Mouse (Mus musculus) kidney, embryonic 16.5 days (tissue): ENCODE results near the gene Ctdspl. TPM values are rescaled to one million over a fixed set of nuclear protein-coding genes. Genes with fewer than 3 reads are reported as not detected.

Experiments used
- ATAC-seq: fragments of 200-750 bp; cut with Nextera tagmentation; 2 replicates; pipeline ENCODE4 v1.8.0; 2017; ENCODE audit warnings: moderate TSS enrichment; ENCODE audit not compliant: low FRiP score, low TSS enrichment
- H3K27ac ChIP-seq: fragments of 300-500 bp; sonication (generic); 2 replicates; pipeline ENCODE4 v1.5.1; 2014; ENCODE audit warnings: low read length
- H3K27me3 ChIP-seq: fragments of 300-500 bp; sonication (generic); 2 replicates; pipeline ENCODE4 v1.6.1; 2014; ENCODE audit warnings: low read length, control low read depth, mixed read lengths; ENCODE audit not compliant: insufficient read depth
- H3K36me3 ChIP-seq: fragments of 300-500 bp; sonication (generic); 2 replicates; pipeline ENCODE4 v1.6.1; 2014; ENCODE audit warnings: low read length, control low read depth, mixed read lengths; ENCODE audit not compliant: insufficient read depth
- H3K4me1 ChIP-seq: fragments of 300-500 bp; sonication (generic); 2 replicates; pipeline ENCODE4 v1.6.1; 2014; ENCODE audit warnings: low read length, control low read depth, mixed read lengths; ENCODE audit not compliant: insufficient read depth
- H3K4me2 ChIP-seq: fragments of 300-500 bp; sonication (generic); replicated peaks from 2 replicates; pipeline ENCODE4 v1.6.1; 2014; ENCODE audit warnings: low read depth, low read length
- H3K4me3 ChIP-seq: fragments of 300-500 bp; sonication (generic); 2 replicates; pipeline ENCODE4 v1.5.1; 2014; ENCODE audit warnings: mild to moderate bottlenecking, low read length
- H3K9ac ChIP-seq: fragments of 300-500 bp; sonication (generic); replicated peaks from 2 replicates; pipeline ENCODE4 v1.6.1; 2014; ENCODE audit warnings: low read length
- H3K9me3 ChIP-seq: fragments of 300-500 bp; sonication (generic); 2 replicates; pipeline ENCODE4 v1.6.1; 2016; ENCODE audit warnings: low read length, control low read depth
- WGBS: fragments of 180-500 bp; shearing (Covaris S2); extraction: QIAGEN DNeasy Blood & Tissue Kit; methylation state at CpG from one replicate; pipeline ENCODE4 v1.1.7; 2014; 5-methylcytosine and 5-hydroxymethylcytosine counted together
- polyA plus RNA-seq: library from polyadenylated mRNA; unstranded; fragments of >200 nt; fragmentation: Nextera tagmentation; extraction: Ambion mirVana; gene quantifications from 2 replicates; pipeline ENCODE4 v1.2.1, GENCODE M21; 2015

Ctdspl gene
- 27.5 and 30.7 TPM in 2 replicates for polyA plus RNA-seq

- H3K9me3 ChIP-seq, result no peaks in the 10 kb centered on the region
- WGBS, result under 1% methylated on average over 41 of the region's 73 CpGs
- H3K27ac ChIP-seq, result peak within 1 kb of the TSS; percentile 91
- peaks cover 43% of the 10 kb centered on the region for H3K4me1 ChIP-seq
- H3K27me3 ChIP-seq, result no peaks in the 10 kb centered on the region
- peak within 1 kb of the TSS; percentile 85 for H3K4me2 ChIP-seq
- ATAC-seq, result peak; percentile 41
- H3K4me3 ChIP-seq, result peak within 1 kb of the TSS; percentile 69
- H3K9ac ChIP-seq, result peak within 1 kb of the TSS; percentile 86
- H3K36me3 ChIP-seq, result no peaks in the 10 kb centered on the region
These were observed at the start of gene Ctdspl for GRCm38 (mm10) chr9:118926111-118926650. Gene Ctdspl, plus strand, starts transcription at chr9:118926453.

- ATAC-seq, result no peak
These were observed 49.4 kb upstream of the Ctdspl start for GRCm38 (mm10) chr9:118876902-118877301.

GRCm38 (mm10) chr9:118877365-118878008, 48.8 kb upstream of the Ctdspl start:
- ATAC-seq, result no peak
- Histone ChIP-seq H3K4me3 (no peak overlapping the region), H3K4me1 (peaks cover 25% of the 10 kb centered on the region), H3K27ac (peak overlapping the region; percentile 75), H3K36me3 (peaks cover 31% of the 10 kb centered on the region), H3K4me2 (no peak overlapping the region), H3K27me3 (no peaks in the 10 kb centered on the region), H3K9ac (no peak overlapping the region), H3K9me3 (0 out of 2 replicates have a peak, but pooled peaks cover 3% of the 10 kb centered on the region)
- WGBS, result 72% methylated on average over 7 of the region's 7 CpGs

More at GRCm38 (mm10) chr9:118876902-118877301, 49.4 kb upstream of the Ctdspl start:
- Histone ChIP-seq H3K36me3 (peaks cover 34% of the 10 kb centered on the region), H3K27me3 (no peaks in the 10 kb centered on the region), H3K9me3 (0 out of 2 replicates have a peak, but pooled peaks cover 3% of the 10 kb centered on the region), H3K4me2 (no peak overlapping the region), H3K4me1 (peaks cover 25% of the 10 kb centered on the region), H3K27ac (peak overlapping the region; percentile 75), H3K9ac (no peak overlapping the region), H3K4me3 (no peak overlapping the region)
- WGBS, result 81% methylated on average over 10 of the region's 10 CpGs

GRCm38 (mm10) chr9:118878596-118878995, 47.7 kb upstream of the Ctdspl start:
- no peak overlapping the region for H3K9ac ChIP-seq
- H3K27ac ChIP-seq, result no peak overlapping the region
- WGBS, result 90% methylated on average over 11 of the region's 11 CpGs
- H3K27me3 ChIP-seq, result no peaks in the 10 kb centered on the region
- no peak overlapping the region for H3K4me3 ChIP-seq
- no peak for ATAC-seq
- H3K4me1 ChIP-seq, result peaks cover 25% of the 10 kb centered on the region
- H3K4me2 ChIP-seq, result no peak overlapping the region
- 0 out of 2 replicates have a peak, but pooled peaks cover 3% of the 10 kb centered on the region for H3K9me3 ChIP-seq
- H3K36me3 ChIP-seq, result peaks cover 28% of the 10 kb centered on the region

- WGBS, result 78% methylated on average over 7 of the region's 7 CpGs
- H3K4me2 ChIP-seq, result no peak overlapping the region
- no peak overlapping the region for H3K4me3 ChIP-seq
- H3K9ac ChIP-seq, result no peak overlapping the region
- H3K27me3 ChIP-seq, result no peaks in the 10 kb centered on the region
- H3K27ac ChIP-seq, result no peak overlapping the region
- H3K4me1 ChIP-seq, result peaks cover 9% of the 10 kb centered on the region; the same call in 1 of the 2 replicates
- no peak for ATAC-seq
- H3K36me3 ChIP-seq, result peaks cover 24% of the 10 kb centered on the region
- H3K9me3 ChIP-seq, result no peaks in the 10 kb centered on the region
These were observed 44.8 kb upstream of the Ctdspl start for GRCm38 (mm10) chr9:118881281-118881945.

- Histone ChIP-seq H3K36me3 (peaks cover 24% of the 10 kb centered on the region), H3K4me3 (no peak overlapping the region), H3K9me3 (no peaks in the 10 kb centered on the region), H3K27ac (no peak overlapping the region), H3K27me3 (no peaks in the 10 kb centered on the region), H3K4me2 (no peak overlapping the region), H3K4me1 (peaks cover 7% of the 10 kb centered on the region; the same call in 1 of the 2 replicates), H3K9ac (no peak overlapping the region)
- 78% methylated on average over 6 of the region's 6 CpGs for WGBS
- ATAC-seq, result no peak
These were observed 44.3 kb upstream of the Ctdspl start for GRCm38 (mm10) chr9:118881946-118882284.

GRCm38 (mm10) chr9:118883150-118883549, 43.1 kb upstream of the Ctdspl start:
- WGBS, result 92% methylated on average over 7 of the region's 7 CpGs
- Histone ChIP-seq H3K36me3 (peaks cover 24% of the 10 kb centered on the region), H3K4me3 (no peak overlapping the region)

GRCm38 (mm10) chr9:118885785-118886184, 40.5 kb upstream of the Ctdspl start:
- 77% methylated on average over 6 of the region's 6 CpGs for WGBS
- Histone ChIP-seq H3K9me3 (no peaks in the 10 kb centered on the region), H3K4me1 (peaks cover 18% of the 10 kb centered on the region), H3K27ac (no peak overlapping the region), H3K9ac (no peak overlapping the region), H3K36me3 (peaks cover 18% of the 10 kb centered on the region), H3K4me3 (no peak overlapping the region), H3K27me3 (no peaks in the 10 kb centered on the region), H3K4me2 (no peak overlapping the region)
- ATAC-seq, result no peak

More at GRCm38 (mm10) chr9:118883150-118883549, 43.1 kb upstream of the Ctdspl start:
- H3K4me1 ChIP-seq, result 0 out of 2 replicates have a peak, but pooled peaks cover 6% of the 10 kb centered on the region
- H3K27me3 ChIP-seq, result no peaks in the 10 kb centered on the region
- H3K27ac ChIP-seq, result no peak overlapping the region
- no peak overlapping the region for H3K9ac ChIP-seq
- no peak for ATAC-seq
- no peaks in the 10 kb centered on the region for H3K9me3 ChIP-seq
- no peak overlapping the region for H3K4me2 ChIP-seq

- Histone ChIP-seq H3K36me3 (peaks cover 14% of the 10 kb centered on the region), H3K27ac (no peak overlapping the region), H3K4me3 (no peak overlapping the region), H3K9ac (no peak overlapping the region), H3K4me1 (peaks cover 25% of the 10 kb centered on the region), H3K27me3 (no peaks in the 10 kb centered on the region), H3K4me2 (no peak overlapping the region), H3K9me3 (no peaks in the 10 kb centered on the region)
- 87% methylated on average over 7 of the region's 7 CpGs for WGBS
- no peak for ATAC-seq
These were observed 39.1 kb upstream of the Ctdspl start for GRCm38 (mm10) chr9:118887201-118887600.

- no peak overlapping the region for H3K27ac ChIP-seq
- H3K36me3 ChIP-seq, result peaks cover 14% of the 10 kb centered on the region
- H3K4me3 ChIP-seq, result no peak overlapping the region
- peaks cover 28% of the 10 kb centered on the region for H3K4me1 ChIP-seq
- no peak overlapping the region for H3K9ac ChIP-seq
- H3K4me2 ChIP-seq, result no peak overlapping the region
- H3K9me3 ChIP-seq, result no peaks in the 10 kb centered on the region
- H3K27me3 ChIP-seq, result no peaks in the 10 kb centered on the region
- WGBS, result 93% methylated on average over 8 of the region's 8 CpGs
- ATAC-seq, result no peak
These were observed 38.5 kb upstream of the Ctdspl start for GRCm38 (mm10) chr9:118887734-118888133.
